Mouse (Mus musculus) CH12.LX (cell line): ENCODE measurements around the gene Slc7a8. TPM values are rescaled to one million over a fixed set of nuclear protein-coding genes. Genes with fewer than 3 reads are reported as not detected.

Experiments
- DNase-seq: peaks from one replicate; pipeline ENCODE4 v3.0.0-alpha.2; 2013; ENCODE audit errors: extremely low read depth
- H3K27ac ChIP-seq: 2 replicates; pipeline ENCODE4 v1.5.1; 2012; ENCODE audit warnings: low read depth, mild to moderate bottlenecking, control low read depth, moderate library complexity; ENCODE audit not compliant: insufficient read depth
- H3K27me3 ChIP-seq: replicated peaks from 2 replicates; pipeline ENCODE3; 2012; ENCODE audit warnings: inconsistent platforms
- H3K36me3 ChIP-seq, 2 experiments: replicated peaks in 1 of 2; 2 replicates each; pipeline versions ENCODE3 to v1.6.1; 2012; ENCODE audit warnings: inconsistent platforms in 1 of 2, low read length in 1 of 2, mild to moderate bottlenecking in 1 of 2, mixed read lengths in 1 of 2, moderate library complexity in 1 of 2; ENCODE audit not compliant: control insufficient read depth in 1 of 2, insufficient read depth in 1 of 2
- H3K4me1 ChIP-seq, 2 experiments: 2 replicates each; pipeline ENCODE4 v1.6.1; 2012; ENCODE audit warnings: inconsistent platforms in 1 of 2, moderate library complexity in 1 of 2; ENCODE audit not compliant: insufficient read depth in 2 of 2, control insufficient read depth in 1 of 2
- H3K4me2 ChIP-seq: 2 replicates; pipeline ENCODE4 v1.6.1; 2012; ENCODE audit warnings: low read depth, mild to moderate bottlenecking, control low read depth; ENCODE audit not compliant: poor library complexity, insufficient read depth, severe bottlenecking
- H3K4me3 ChIP-seq, 3 experiments: fragments of 150-350 bp in 1 of 3; sonication (generic) in 1 of 3; replicated peaks in 1 of 3; 2 replicates each; pipeline versions ENCODE3 to v1.5.1; 2011 to 2012; ENCODE audit warnings: low read depth in 2 of 3, low read length in 2 of 3, mild to moderate bottlenecking in 2 of 3, moderate library complexity in 2 of 3, control low read depth in 1 of 3, improper control_type of control experiment in 1 of 3, inconsistent platforms in 1 of 3, mixed read lengths in 1 of 3; ENCODE audit not compliant: poor library complexity in 1 of 3
- H3K79me2 ChIP-seq: replicated peaks from 2 replicates; pipeline ENCODE4 v1.6.1; 2012; ENCODE audit warnings: mild to moderate bottlenecking, moderate library complexity; ENCODE audit not compliant: control insufficient read depth, poor library complexity, insufficient read depth, severe bottlenecking; ENCODE audit errors: extremely low read depth
- H3K9ac ChIP-seq: 2 replicates; pipeline ENCODE4 v1.6.1; 2012; ENCODE audit warnings: low read depth, mild to moderate bottlenecking, control low read depth, moderate library complexity; ENCODE audit not compliant: insufficient read depth
- H3K9me3 ChIP-seq: replicated peaks from 2 replicates; pipeline ENCODE3; 2012; ENCODE audit warnings: low read length, inconsistent platforms, mixed read lengths
- BHLHE40 ChIP-seq: IDR thresholded peaks from 2 replicates; pipeline ENCODE4 v1.6.1; 2011; ENCODE audit warnings: mild to moderate bottlenecking, low read depth, low read length, improper control_type of control experiment
- CHD2 ChIP-seq: IDR thresholded peaks from 2 replicates; pipeline ENCODE4 v1.6.1; 2011; ENCODE audit warnings: low read length, improper control_type of control experiment
- ELF1 ChIP-seq: IDR thresholded peaks from 2 replicates; pipeline ENCODE4 v1.6.1; 2014; ENCODE audit warnings: low read depth, mild to moderate bottlenecking, inconsistent platforms, low read length, improper control_type of control experiment
- IRF4 ChIP-seq: IDR thresholded peaks from 2 replicates; pipeline ENCODE4 v1.6.1; 2014; ENCODE audit warnings: low read depth, mild to moderate bottlenecking, inconsistent platforms, low read length, improper control_type of control experiment
- JUN ChIP-seq: IDR thresholded peaks from 2 replicates; pipeline ENCODE4 v1.6.1; 2011; ENCODE audit warnings: low read depth, mild to moderate bottlenecking, low read length, improper control_type of control experiment, moderate library complexity; ENCODE audit not compliant: insufficient read depth
- JUND ChIP-seq: conservative IDR thresholded peaks from 2 replicates; pipeline ENCODE4 v1.6.1; 2011; ENCODE audit warnings: low read depth, low read length, improper control_type of control experiment
- MAFK ChIP-seq: IDR thresholded peaks from 2 replicates; pipeline ENCODE4 v1.6.1; 2011; ENCODE audit warnings: low read length, improper control_type of control experiment; ENCODE audit not compliant: insufficient replicate concordance
- MEF2A ChIP-seq: IDR thresholded peaks from 2 replicates; pipeline ENCODE4 v1.6.1; 2014; ENCODE audit warnings: low read depth, mild to moderate bottlenecking, inconsistent platforms, low read length, improper control_type of control experiment, borderline replicate concordance
- MXI1 ChIP-seq: IDR thresholded peaks from 2 replicates; pipeline ENCODE4 v1.6.1; 2011; ENCODE audit warnings: mild to moderate bottlenecking, low read depth, low read length, improper control_type of control experiment
- PAX5 ChIP-seq: IDR thresholded peaks from 2 replicates; pipeline ENCODE4 v1.6.1; 2012; ENCODE audit warnings: low read length, inconsistent platforms, mixed read lengths
- POLR2A ChIP-seq: IDR thresholded peaks from 2 replicates; pipeline ENCODE4 v1.6.1; 2011; ENCODE audit warnings: low read depth, mild to moderate bottlenecking, improper control_type of control experiment, low read length
- SIN3A ChIP-seq: IDR thresholded peaks from 2 replicates; pipeline ENCODE4 v1.6.1; 2012; ENCODE audit warnings: low read length, improper control_type of control experiment, inconsistent platforms
- TCF12 ChIP-seq: IDR thresholded peaks from 2 replicates; pipeline ENCODE4 v1.6.1; 2014; ENCODE audit warnings: low read depth, mild to moderate bottlenecking, inconsistent platforms, low read length, improper control_type of control experiment
- USF2 ChIP-seq: conservative IDR thresholded peaks from 2 replicates; pipeline ENCODE4 v1.6.1; 2011; ENCODE audit warnings: low read depth, low read length, improper control_type of control experiment
- ZKSCAN1 ChIP-seq: IDR thresholded peaks from 2 replicates; pipeline ENCODE4 v1.6.1; 2012; ENCODE audit warnings: low read depth, inconsistent platforms, low read length, improper control_type of control experiment, borderline replicate concordance
- ZMIZ1 ChIP-seq: IDR thresholded peaks from 2 replicates; pipeline ENCODE4 v1.6.1; 2012; ENCODE audit warnings: low read depth, mild to moderate bottlenecking, inconsistent platforms, low read length, improper control_type of control experiment
- dilution Hi-C: fragments of 300-500 bp; cut with MboI; formaldehyde crosslinking; loops from 2 replicates; pipeline ENCODE4 v1.14.3; 2020; ENCODE audit warnings: low sequenced_read_pairs; ENCODE audit not compliant: extremely low pct_unique_long_range_greater_than_20kb, extremely low pct_ligation_motif_present
- in situ Hi-C: fragments of 300-500 bp; cut with MboI; formaldehyde crosslinking; loops from 3 replicates; pipeline ENCODE4 v1.14.3; 2019; ENCODE audit warnings: low sequenced_read_pairs, low pct_ligation_motif_present, low pct_unique_long_range_greater_than_20kb, mixed read lengths
- polyA plus RNA-seq: library from polyadenylated mRNA; unstranded; fragments of >175 nt; gene quantifications from 2 replicates; pipeline ENCODE4 v1.2.1, GENCODE M21; 2012; ENCODE audit warnings: low read depth; ENCODE audit not compliant: insufficient read length
- total RNA-seq, 2 experiments: library from RNA; depleted of rRNA; stranded (reverse); fragments of 300-350 nt in 1 of 2; fragments of >200 nt in 1 of 2; gene quantifications; 2 replicates each; pipeline ENCODE4 v1.2.3; 2012 to 2014

Slc7a8 gene
- total and polyA plus RNA-seq, 3 experiments, result 0.13 to 0.17 TPM; not detected in 1

DNA sequence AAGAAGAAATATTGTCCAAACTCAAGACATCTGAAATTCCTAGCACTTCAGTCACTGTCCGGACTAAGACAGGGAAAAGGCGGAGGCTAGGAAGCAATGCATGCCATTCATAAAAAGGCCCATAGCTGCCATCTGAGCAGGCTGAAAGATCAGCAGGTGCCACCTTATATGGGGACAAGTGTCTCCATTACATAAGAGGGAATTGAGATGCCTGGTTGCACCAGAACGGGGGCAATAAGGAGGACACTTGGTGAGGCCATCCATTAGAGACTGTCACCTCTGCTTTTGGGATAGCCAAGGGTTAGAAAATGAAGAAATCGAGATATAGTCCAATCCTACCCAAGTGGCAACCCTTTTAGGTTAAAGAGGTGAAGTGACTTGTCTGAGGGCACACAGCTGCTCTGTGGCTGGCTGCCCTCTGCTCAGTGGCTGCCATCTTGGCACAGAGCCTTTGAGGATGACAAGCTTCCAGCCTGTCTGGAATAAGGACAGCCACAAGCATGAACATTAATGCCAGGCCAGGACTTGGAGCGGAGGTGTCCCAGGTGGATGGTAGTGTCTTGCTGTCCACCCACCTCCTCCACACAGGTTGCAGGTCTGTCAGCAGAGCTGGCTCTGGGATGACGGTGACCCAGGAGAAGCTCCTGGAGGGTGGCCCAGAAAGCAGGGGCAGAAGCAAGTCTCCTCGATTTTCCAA is 60.9 kb downstream of the Slc7a8 start:
- in situ Hi-C loops, result no loop called here

DNA sequence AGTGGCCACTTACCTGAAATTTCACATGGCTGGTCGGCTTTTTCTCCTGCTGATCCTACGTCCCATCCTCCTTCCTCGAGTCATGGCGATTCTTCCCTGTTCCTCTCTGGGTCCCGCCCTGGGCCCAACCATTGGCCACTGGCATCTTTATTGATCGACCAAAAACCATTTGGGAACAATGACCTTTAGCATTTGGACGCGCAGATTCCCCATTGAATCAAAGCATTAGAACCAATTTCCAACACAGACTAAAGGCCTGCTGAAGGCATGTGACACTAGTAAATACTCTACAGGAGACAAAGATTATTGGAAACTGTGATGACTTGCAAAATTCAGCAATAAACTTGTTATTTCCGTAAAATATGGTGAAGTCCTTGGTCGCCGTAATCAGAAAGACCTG is 61.7 kb downstream of the Slc7a8 start:
- H3K4me2 ChIP-seq, result no peak overlapping the region
- peaks cover 2 to 15% of the 10 kb centered on the region in 2 experiments; a peak in 2 of 4 replicates for H3K4me1 ChIP-seq
- H3K27ac ChIP-seq, result no peak overlapping the region
- H3K27me3 ChIP-seq, result peaks cover 1% of the 10 kb centered on the region
- no peak overlapping the region for H3K9ac ChIP-seq
- TF ChIP-seq ELF1 (no peak), MXI1 (no peak), ZKSCAN1 (no peak), SIN3A (no peak)
- TF ChIP-seq, all 38 proteins: peak for 0
- Histone ChIP-seq H3K79me2 (no peaks in the 10 kb centered on the region), H3K9me3 (peaks cover 9% of the 10 kb centered on the region), H3K4me3 (no peak overlapping the region), H3K36me3 (no peaks in the 10 kb centered on the region)
- no peak for DNase-seq
- in situ Hi-C loops (no loop called here), dilution Hi-C loops (no loop called here)

More for the DNA sequence above, 60.9 kb downstream of the Slc7a8 start:
- dilution Hi-C loops, result no loop called here
- Histone ChIP-seq H3K9ac (no peak overlapping the region), H3K4me2 (no peak overlapping the region), H3K9me3 (peaks cover 9% of the 10 kb centered on the region), H3K36me3 (no peaks in the 10 kb centered on the region), H3K4me3 (no peak overlapping the region), H3K4me1 (peaks cover 0 to 10% of the 10 kb centered on the region in 2 experiments; a peak in 1 of 4 replicates), H3K79me2 (no peaks in the 10 kb centered on the region), H3K27me3 (peaks cover 1% of the 10 kb centered on the region), H3K27ac (no peak overlapping the region)
- DNase-seq, result no peak
- TF ChIP-seq JUND (no peak), POLR2A (no peak), IRF4 (no peak), ZMIZ1 (no peak), ELF1 (no peak), PAX5 (no peak), JUN (no peak), CHD2 (no peak), MEF2A (no peak), BHLHE40 (no peak), MAFK (no peak), TCF12 (no peak), USF2 (no peak)
